Mouse (Mus musculus) ovary, adult 18-20 months (tissue): ENCODE measurements around the gene Olfr172.

Experiments
- DNase-seq: peaks from one replicate; pipeline ENCODE4 v3.0.0; 2022; ENCODE audit warnings: low spot score, mixed read lengths

Gene Olfr172

DNA sequence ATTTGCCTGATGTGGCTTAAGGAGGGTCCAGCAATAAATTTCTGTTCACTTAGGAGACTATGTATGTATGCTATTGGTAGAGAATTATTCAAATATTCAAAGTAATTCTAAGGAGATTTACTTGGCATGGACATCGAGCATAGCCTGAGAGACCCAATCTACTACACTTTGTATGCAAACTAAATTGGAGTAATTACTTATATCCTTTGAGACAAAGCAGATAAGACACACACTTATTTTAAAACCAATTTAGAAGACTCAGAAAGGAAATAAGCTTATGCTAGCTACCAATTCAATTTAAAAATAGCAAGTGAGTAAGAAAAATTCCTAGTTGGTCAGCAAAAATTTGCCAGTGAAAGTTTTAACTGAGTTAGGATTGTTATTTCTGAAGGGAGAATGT, at the start of gene Olfr172:
Olfr172 (minus strand) TSS at position 101 of the 400 bp plus-strand sequence.
- no peak for DNase-seq

DNA sequence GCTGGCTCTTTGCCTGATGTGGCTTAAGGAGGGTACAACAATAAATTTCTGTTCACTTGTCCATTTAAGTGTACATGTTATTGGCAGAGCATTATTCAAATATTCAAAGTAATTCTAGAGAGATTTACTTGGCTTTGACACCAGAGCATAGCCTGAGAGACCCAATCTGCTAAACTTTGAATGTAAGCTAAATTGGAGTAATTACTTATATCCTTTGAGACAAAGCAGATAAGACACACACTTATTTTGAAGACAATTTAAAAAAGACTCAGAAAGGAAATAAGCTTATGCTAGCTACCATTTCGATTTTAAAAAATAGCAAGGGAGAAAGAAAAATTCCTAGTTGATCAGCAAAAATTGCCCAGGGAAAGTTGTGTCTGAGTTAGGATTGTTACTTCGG, 37.2 kb upstream of the Olfr172 start, which contains the start of gene Olfr173:
Olfr173 (minus strand) TSS at position 101 of the 400 bp plus-strand sequence.
- DNase-seq, result no peak

DNA sequence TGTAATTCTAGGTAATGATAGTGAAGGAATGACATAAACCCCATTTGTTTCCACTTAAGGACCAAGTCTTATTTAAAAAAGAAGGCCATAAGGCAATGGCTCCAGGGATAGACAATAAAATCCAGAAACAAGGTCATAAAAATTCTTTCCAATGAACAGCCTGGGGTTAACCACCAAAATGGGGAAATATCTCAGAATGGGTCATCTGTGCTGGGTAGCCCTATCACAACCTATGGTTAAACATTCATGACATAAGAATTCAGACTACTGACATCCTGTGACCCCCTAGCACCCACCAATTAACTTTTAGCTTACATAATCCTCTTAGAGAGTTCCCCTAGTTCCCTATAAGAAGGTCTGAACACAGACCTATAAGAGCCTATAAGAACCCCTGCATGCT, 6.8 kb downstream of the Olfr172 start:
- no peak for DNase-seq

DNA sequence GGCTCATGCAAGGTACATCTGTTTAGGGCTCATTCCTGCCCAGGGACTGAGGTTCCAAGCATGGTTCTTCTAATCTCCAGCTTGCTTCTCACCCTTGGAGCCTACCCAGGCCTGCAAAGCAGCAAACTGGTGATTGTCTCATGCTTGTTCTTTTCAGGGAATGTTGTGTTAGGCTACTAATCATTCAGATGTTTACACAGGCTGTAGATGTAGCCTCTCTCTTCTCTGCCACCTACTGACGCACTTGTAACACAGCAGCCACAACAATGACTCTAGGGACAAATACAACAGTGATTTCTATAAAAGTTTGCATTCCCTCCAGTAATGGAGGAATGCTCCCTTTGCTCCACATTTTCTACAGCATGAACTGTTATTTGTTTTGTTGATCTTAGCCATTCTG, 11.7 kb downstream of the Olfr172 start:
- no peak for DNase-seq

DNA sequence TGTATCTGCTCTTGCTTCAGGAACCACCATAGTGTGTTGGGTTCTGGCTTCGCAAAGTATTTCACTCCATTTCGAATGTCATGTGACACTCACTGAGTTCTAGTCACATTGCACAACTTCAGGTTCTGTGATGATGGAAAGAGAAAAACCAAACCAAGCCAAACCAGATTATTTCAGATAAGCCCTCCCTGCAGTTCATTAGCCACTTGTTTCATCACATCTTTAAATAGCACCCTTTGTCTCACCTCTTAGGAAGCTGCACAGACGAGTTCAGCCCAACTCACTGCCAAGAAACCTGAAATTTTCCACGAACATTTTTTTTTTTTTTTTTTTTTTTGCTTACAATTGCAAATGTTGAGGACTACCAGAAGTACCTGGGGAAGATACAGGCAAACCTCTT, 16.3 kb downstream of the Olfr172 start:
- no peak for DNase-seq

DNA sequence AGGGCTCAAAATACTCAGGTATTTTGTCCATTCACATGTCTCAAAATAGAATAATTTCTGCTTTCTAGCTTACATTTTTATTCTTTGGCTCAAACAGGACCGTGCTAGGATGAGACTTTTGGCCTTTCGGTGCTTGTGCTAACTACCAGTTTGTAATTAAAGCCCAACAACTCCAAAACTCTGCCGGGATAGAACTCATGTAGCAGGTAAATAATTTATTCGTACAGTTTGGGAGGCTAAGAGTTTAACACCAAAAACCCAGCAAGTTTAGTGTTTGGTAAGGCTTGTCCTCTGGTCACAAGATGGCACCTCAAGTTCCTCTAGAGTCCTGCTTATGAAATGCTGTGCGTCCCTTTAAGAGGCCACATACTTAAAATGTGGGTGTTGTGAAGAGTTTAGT, 22.2 kb downstream of the Olfr172 start:
- DNase-seq, result no peak

DNA sequence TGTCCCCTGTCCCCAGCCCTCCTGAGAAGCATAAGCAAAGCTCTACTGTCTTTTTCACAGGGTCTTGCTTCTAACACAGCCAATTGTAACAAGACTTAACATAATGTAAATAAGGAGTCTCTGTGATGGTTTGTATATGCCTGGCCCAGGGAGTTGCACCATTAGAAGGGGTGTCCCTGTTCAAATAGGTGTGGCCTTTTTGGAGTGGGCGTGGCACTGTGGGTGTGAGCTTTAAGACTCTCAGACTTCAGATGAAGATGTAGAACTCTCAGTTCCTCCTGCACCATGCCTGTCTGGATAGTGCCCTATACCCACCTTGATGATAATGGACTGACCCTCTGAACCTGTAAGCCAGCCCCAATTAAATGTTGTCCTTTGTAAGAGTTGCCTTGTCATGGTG, 24.2 kb downstream of the Olfr172 start:
- no peak for DNase-seq

DNA sequence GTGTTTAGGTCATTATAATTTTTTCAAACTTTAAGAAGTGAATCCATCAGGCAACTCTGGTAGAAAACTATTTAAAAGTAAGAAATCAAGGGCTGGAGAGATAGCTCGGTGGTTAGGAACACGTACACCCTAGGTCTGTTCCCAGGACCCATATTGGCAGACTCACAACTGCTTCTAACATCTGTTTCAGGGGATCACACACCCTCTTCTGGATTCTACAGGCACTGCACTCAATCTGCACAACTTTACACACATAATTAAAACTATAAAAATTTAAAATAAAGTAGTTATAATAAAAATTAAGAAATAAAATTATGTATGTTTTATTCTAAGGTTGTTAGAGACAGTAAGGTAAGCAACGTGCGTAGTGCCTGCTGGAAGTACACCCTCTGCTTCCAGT, 24.8 kb downstream of the Olfr172 start:
- no peak for DNase-seq

DNA sequence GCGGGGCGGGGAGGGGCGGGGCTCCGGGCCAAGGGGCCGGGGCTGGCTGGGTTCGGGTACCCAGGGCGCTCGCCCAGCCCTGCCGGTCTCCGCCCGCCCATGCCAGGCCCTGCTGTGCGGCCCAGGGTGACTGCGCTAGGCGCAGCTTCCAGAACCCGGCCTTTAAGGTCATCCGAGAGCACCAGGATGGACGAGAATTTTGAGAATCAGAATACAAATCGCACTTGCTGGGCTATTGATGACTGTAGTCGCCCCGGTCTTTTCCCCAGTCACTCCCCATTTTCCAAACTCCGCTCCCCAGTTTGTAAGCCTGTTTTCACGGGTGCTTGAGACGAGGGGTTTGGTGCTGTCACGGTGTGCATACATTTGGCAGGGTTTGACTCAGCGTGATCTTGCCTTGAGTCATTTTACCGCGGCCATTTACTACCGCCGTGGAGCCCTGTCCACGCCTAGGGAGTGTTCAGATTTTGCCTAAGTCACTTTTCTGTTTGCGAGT, 34.8 kb downstream of the Olfr172 start:
- no peak for DNase-seq

DNA sequence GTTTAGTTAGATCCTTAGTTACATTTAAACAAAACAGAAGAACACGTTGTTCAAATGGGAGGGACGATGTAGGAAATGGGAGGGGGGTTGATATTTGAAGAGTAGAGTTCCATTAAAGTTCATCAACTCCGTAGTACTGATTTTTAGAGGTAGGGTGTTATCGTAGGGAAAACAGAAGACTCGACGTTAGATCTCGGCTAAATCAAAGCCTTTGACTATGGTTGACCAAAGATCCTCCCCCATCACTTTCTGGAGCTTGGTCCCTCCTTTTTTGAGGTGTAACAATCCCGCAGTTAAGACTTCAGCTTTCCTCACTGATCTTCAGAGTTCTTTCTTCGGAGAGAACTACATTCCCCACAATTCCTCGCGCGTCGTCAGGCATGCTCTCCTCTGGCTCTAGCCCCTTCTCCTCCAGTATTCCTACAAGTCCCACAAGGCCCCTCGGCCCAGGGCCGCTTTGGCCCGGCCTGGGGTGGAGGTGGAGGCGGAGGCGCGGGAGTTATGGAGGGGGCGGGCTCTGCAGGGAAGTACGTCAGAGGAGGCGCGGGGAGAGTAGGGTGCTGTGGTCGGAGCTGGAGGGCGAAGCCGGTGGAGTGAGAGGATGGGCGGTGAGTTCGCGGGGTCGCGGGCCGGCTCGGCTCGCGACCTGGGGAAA, 35.4 kb downstream of the Olfr172 start, which contains the start of gene Cldnd1:
Cldnd1 (plus strand) TSS at position 434 of the 655 bp plus-strand sequence.
- peak; percentile 97 for DNase-seq

DNA sequence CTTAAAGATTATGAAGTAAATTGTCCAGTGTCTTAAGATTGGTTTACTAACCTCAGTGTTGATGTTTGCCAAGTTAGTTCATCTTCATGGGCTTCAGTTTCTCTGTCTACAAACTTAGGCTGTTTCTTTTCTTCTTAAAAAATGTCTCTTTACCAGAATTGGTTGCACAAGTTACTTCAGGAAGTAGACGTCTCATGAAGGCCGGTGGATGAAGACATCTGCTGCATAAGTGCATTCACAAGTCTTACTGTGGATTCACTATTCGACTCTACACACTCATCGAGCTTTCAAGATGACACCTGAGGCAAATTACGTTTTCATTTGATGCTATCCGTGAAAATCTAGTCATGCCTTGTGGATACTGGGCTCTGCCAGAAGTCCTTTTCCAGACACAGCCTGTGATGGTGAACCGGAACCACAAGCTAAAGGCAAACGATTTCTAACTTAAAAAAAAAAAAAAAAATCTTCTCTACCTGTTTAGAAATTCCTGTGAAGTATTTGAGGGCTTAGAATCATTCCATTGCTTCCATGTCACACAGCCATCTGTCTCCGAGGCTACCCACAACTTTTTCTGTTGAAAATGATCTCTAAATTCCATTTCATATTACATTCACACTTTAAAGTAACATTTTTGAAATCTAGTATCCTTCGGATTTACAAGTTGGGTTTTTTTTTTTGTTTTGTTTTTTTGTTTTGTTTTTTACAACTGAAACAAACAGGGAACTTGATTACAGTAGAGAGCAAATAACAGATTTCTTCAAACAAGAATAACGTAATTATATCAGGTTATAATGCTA, 36.1 kb downstream of the Olfr172 start:
- no peak for DNase-seq

DNA sequence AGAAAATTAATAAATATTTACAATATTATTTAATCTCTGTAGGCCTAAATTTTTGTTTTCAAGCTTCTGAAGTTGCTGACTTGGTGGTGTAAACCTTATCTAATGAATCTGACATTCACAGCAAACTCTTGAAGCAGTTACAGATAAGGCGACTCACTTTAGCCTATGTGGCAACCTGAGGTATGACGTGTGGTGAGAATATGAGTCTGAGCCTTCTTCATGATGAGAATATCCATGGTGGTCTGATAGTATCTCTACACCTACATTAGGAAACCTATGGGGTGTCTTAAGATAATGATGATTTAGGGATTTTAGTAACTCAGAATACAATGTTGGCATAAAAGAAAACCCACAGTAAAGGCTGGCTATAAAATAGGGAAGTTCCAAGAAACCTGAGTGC, 40.7 kb downstream of the Olfr172 start:
- no peak for DNase-seq

DNA sequence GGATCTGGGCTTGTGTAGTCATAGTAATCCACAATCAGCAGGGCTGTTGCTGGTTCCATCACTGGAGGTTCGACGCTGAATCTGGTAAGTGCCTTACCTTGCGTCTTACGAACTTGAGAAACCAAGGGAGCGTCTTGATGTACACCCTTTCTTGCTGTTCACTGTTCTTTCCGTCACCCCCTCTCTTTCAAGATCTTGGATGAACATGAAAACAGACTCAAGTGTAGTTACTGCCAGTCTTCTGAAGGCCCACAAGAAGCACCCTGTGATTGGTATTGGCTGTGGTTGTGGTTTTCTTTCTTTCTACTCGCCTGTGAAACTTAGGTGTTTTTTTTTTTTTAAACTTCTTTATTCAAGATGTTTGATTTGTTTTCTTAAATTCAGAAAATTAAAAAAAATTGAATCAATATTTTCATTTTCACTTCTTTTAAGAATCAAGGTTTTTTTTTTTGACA, 44.3 kb downstream of the Olfr172 start, which contains the start of gene Gpr15:
Gpr15 (minus strand) TSS at position 405 of the 455 bp plus-strand sequence.
- no peak for DNase-seq

DNA sequence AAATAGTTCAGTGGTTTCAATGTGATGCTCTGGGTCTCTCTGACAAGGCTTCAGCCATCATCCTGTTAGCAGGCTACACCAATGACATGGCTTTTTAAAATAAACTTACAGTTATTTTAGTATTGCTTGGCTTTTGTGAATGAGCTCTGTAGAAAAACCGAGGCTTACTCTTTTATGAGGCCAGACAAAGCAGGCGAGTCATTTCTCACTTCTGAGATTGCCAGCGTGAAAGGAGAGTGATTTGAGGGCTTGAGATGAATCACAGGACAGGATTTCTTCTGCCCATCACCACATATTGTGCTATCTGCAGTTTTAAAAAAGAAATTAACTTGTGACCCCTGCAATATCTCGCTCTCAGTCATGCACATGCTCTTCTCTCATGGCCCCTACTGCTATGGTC, 48.0 kb downstream of the Olfr172 start:
- no peak for DNase-seq

DNA sequence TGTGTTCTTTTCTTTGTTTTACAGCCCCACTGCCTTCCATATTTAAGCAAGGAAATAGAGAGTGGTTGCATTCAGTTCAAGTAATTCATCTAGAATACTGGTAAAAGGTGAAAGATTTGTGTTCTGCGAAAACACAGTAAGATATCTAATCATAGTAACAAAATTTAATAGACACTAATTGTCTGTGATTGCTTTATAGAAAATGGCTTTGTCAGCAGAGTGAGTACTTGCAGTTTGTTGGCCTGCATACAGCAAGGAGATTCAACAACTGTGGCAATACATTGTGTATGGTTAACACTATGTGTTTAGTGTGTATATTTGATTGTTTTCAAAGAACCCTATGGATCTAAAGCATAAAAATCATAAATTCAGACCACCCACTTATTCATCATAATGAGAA, 49.8 kb downstream of the Olfr172 start:
- no peak for DNase-seq

DNA sequence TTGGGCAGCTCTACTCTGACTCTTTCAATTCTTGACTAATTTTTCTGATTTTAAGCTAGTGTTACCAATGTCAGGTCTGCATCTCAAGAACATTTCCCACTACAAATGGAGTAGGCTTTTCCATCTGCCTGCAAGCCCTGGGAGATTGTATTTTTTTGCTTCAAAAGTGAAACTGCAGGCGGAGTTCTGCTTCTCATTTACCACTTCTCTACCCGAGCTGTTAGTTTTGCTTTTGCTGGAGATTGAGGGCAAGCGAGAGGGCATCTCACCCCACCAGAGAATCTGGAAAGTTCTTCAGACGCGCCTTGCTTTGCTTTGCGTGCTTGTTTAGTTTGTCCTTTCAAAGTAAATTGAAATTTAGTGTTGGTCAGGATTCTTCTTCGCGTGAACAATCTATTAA, 50.8 kb downstream of the Olfr172 start:
- no peak for DNase-seq
